Mouse (Mus musculus) limb, embryonic 15.5 days (tissue): Measurements from ENCODE around the gene Abcf2. TPM values are rescaled to one million over a fixed set of nuclear protein-coding genes. Genes with fewer than 3 reads are reported as not detected.

Experiments
- ATAC-seq: fragments of 200-750 bp; cut with Nextera tagmentation; 2 replicates; pipeline ENCODE4 v1.8.0; 2017; ENCODE audit warnings: low read depth, moderate TSS enrichment; ENCODE audit not compliant: insufficient number of reproducible peaks, low FRiP score, low TSS enrichment
- H3K27ac ChIP-seq: fragments of 300-500 bp; sonication (generic); 2 replicates; pipeline ENCODE4 v1.5.1; 2015; ENCODE audit warnings: moderate library complexity, mild to moderate bottlenecking, inconsistent platforms
- H3K27me3 ChIP-seq: fragments of 300-500 bp; sonication (generic); 2 replicates; pipeline ENCODE4 v1.6.1; 2015; ENCODE audit warnings: inconsistent platforms
- H3K36me3 ChIP-seq: fragments of 300-500 bp; sonication (generic); 2 replicates; pipeline ENCODE4 v1.6.1; 2015; ENCODE audit warnings: inconsistent platforms
- H3K4me1 ChIP-seq: fragments of 300-500 bp; sonication (generic); 2 replicates; pipeline ENCODE4 v1.6.1; 2015; ENCODE audit warnings: inconsistent platforms
- H3K4me2 ChIP-seq: fragments of 300-500 bp; sonication (generic); 2 replicates; pipeline ENCODE4 v1.6.1; 2015; ENCODE audit warnings: mild to moderate bottlenecking, inconsistent platforms
- H3K4me3 ChIP-seq: fragments of 300-500 bp; sonication (generic); 2 replicates; pipeline ENCODE4 v1.5.1; 2015; ENCODE audit warnings: mild to moderate bottlenecking, inconsistent platforms
- H3K9ac ChIP-seq: fragments of 300-500 bp; sonication (generic); 2 replicates; pipeline ENCODE4 v1.6.1; 2015; ENCODE audit warnings: inconsistent platforms
- H3K9me3 ChIP-seq: fragments of 300-500 bp; sonication (generic); 2 replicates; pipeline ENCODE4 v1.6.1; 2016; ENCODE audit warnings: inconsistent platforms
- WGBS: fragments of 180-500 bp; shearing (Covaris S2); methylation state at CpG from one replicate; pipeline ENCODE4 v1.1.7; 2015; 5-methylcytosine and 5-hydroxymethylcytosine counted together
- polyA plus RNA-seq: library from polyadenylated mRNA; unstranded; fragments of >200 nt; fragmentation: Nextera tagmentation; extraction: Ambion mirVana; gene quantifications from 2 replicates; pipeline ENCODE4 v1.2.1, GENCODE M21; 2015

Gene Abcf2
- polyA plus RNA-seq, 1 experiment from 2014 or later, result 97.2 TPM

GRCm38 (mm10) chr5:24601071-24601835 is 24.0 kb upstream of the Abcf2 start:
- H3K4me2 ChIP-seq, result peak overlapping the region; percentile 84

GRCm38 (mm10) chr5:24600236-24600635 is 23.0 kb upstream of the Abcf2 start:
- H3K4me1 ChIP-seq, result peaks cover 72% of the 10 kb centered on the region
- peak overlapping the region; percentile 100; the same call in 1 of the 2 replicates for H3K27ac ChIP-seq
- H3K4me3 ChIP-seq, result peak overlapping the region; percentile 71
- WGBS, result 62% methylated on average over 2 of the region's 2 CpGs
- ATAC-seq, result no peak
- H3K9me3 ChIP-seq, result no peaks in the 10 kb centered on the region
- H3K36me3 ChIP-seq, result peaks cover 10% of the 10 kb centered on the region
- H3K27me3 ChIP-seq, result no peaks in the 10 kb centered on the region
- peak overlapping the region; percentile 84 for H3K4me2 ChIP-seq
- H3K9ac ChIP-seq, result no peak overlapping the region

More at GRCm38 (mm10) chr5:24601071-24601835, 24.0 kb upstream of the Abcf2 start:
- Histone ChIP-seq H3K27ac (peak overlapping the region; percentile 100), H3K27me3 (no peaks in the 10 kb centered on the region), H3K9me3 (no peaks in the 10 kb centered on the region), H3K4me1 (peaks cover 80% of the 10 kb centered on the region), H3K4me3 (peak overlapping the region; percentile 71), H3K36me3 (no peaks in the 10 kb centered on the region), H3K9ac (peak overlapping the region; percentile 74)
- under 1% methylated on average over 33 of the region's 33 CpGs for WGBS
- ATAC-seq, result 0 out of 2 replicates have a peak, but pooled peaks have one; percentile 20

- Histone ChIP-seq H3K4me2 (peak overlapping the region; percentile 97), H3K4me1 (peaks cover 68% of the 10 kb centered on the region), H3K27me3 (no peaks in the 10 kb centered on the region), H3K36me3 (peaks cover 21% of the 10 kb centered on the region), H3K9ac (peak overlapping the region; percentile 52; the same call in 1 of the 2 replicates), H3K4me3 (peak overlapping the region; percentile 49), H3K9me3 (no peaks in the 10 kb centered on the region), H3K27ac (no peak overlapping the region)
- 14% methylated on average over 8 of the region's 8 CpGs for WGBS
- no peak for ATAC-seq
These were observed 21.9 kb upstream of the Abcf2 start for GRCm38 (mm10) chr5:24599137-24599536.

- Histone ChIP-seq H3K9ac (peak overlapping the region; percentile 52; the same call in 1 of the 2 replicates), H3K4me2 (peak overlapping the region; percentile 97), H3K27me3 (no peaks in the 10 kb centered on the region), H3K36me3 (peaks cover 26% of the 10 kb centered on the region), H3K27ac (0 out of 2 replicates have a peak overlapping the region, but pooled peaks have one; percentile 17), H3K4me3 (peak overlapping the region; percentile 49), H3K9me3 (no peaks in the 10 kb centered on the region), H3K4me1 (peaks cover 62% of the 10 kb centered on the region)
- WGBS, result under 1% methylated on average over 40 of the region's 41 CpGs
- ATAC-seq, result no peak
These were observed 21.3 kb upstream of the Abcf2 start for GRCm38 (mm10) chr5:24598570-24599006.

- WGBS, result 22% methylated on average over 15 of the region's 15 CpGs
- Histone ChIP-seq H3K27me3 (no peaks in the 10 kb centered on the region), H3K27ac (0 out of 2 replicates have a peak overlapping the region, but pooled peaks have one; percentile 17), H3K4me2 (peak overlapping the region; percentile 97), H3K4me3 (peak overlapping the region; percentile 49), H3K9ac (peak overlapping the region; percentile 52; the same call in 1 of the 2 replicates), H3K36me3 (peaks cover 32% of the 10 kb centered on the region), H3K9me3 (no peaks in the 10 kb centered on the region), H3K4me1 (peaks cover 57% of the 10 kb centered on the region)
- no peak for ATAC-seq
These were observed 20.8 kb upstream of the Abcf2 start for GRCm38 (mm10) chr5:24597901-24598569.

GRCm38 (mm10) chr5:24597221-24597728 is 20.0 kb upstream of the Abcf2 start:
- no peaks in the 10 kb centered on the region for H3K9me3 ChIP-seq
- 44% methylated on average over 2 of the region's 2 CpGs for WGBS
- no peak overlapping the region for H3K9ac ChIP-seq
- H3K36me3 ChIP-seq, result peaks cover 39% of the 10 kb centered on the region
- H3K27ac ChIP-seq, result peak overlapping the region; percentile 54
- H3K27me3 ChIP-seq, result no peaks in the 10 kb centered on the region
- H3K4me1 ChIP-seq, result peaks cover 55% of the 10 kb centered on the region
- peak overlapping the region; percentile 2; the same call in 1 of the 2 replicates for H3K4me2 ChIP-seq
- H3K4me3 ChIP-seq, result no peak overlapping the region
- no peak for ATAC-seq

- Histone ChIP-seq H3K4me1 (peaks cover 59% of the 10 kb centered on the region), H3K36me3 (peaks cover 46% of the 10 kb centered on the region), H3K27me3 (no peaks in the 10 kb centered on the region), H3K4me2 (peak overlapping the region; percentile 2; the same call in 1 of the 2 replicates), H3K4me3 (no peak overlapping the region), H3K27ac (peak overlapping the region; percentile 54), H3K9ac (no peak overlapping the region), H3K9me3 (no peaks in the 10 kb centered on the region)
- ATAC-seq, result no peak
- WGBS, result 21% methylated on average over 11 of the region's 11 CpGs
These were observed 19.4 kb upstream of the Abcf2 start for GRCm38 (mm10) chr5:24596519-24597171.

GRCm38 (mm10) chr5:24595786-24596380 is 18.6 kb upstream of the Abcf2 start:
- no peak overlapping the region for H3K9ac ChIP-seq
- no peak overlapping the region for H3K27ac ChIP-seq
- peaks cover 59% of the 10 kb centered on the region for H3K4me1 ChIP-seq
- WGBS, result 70% methylated on average over 14 of the region's 14 CpGs
- no peak overlapping the region for H3K4me2 ChIP-seq
- H3K4me3 ChIP-seq, result no peak overlapping the region
- H3K27me3 ChIP-seq, result no peaks in the 10 kb centered on the region
- peaks cover 53% of the 10 kb centered on the region for H3K36me3 ChIP-seq
- ATAC-seq, result no peak
- no peaks in the 10 kb centered on the region for H3K9me3 ChIP-seq

GRCm38 (mm10) chr5:24595261-24595660 is 18.0 kb upstream of the Abcf2 start:
- H3K27me3 ChIP-seq, result no peaks in the 10 kb centered on the region
- peaks cover 59% of the 10 kb centered on the region for H3K36me3 ChIP-seq
- WGBS, result 90% methylated on average over 5 of the region's 5 CpGs
- H3K27ac ChIP-seq, result no peak overlapping the region
- no peak overlapping the region for H3K4me2 ChIP-seq
- peaks cover 54% of the 10 kb centered on the region for H3K4me1 ChIP-seq
- H3K9me3 ChIP-seq, result no peaks in the 10 kb centered on the region
- ATAC-seq, result no peak
- H3K4me3 ChIP-seq, result no peak overlapping the region
- no peak overlapping the region for H3K9ac ChIP-seq

- Histone ChIP-seq H3K27me3 (no peaks in the 10 kb centered on the region), H3K9me3 (no peaks in the 10 kb centered on the region), H3K27ac (no peak overlapping the region), H3K9ac (no peak overlapping the region), H3K4me1 (peaks cover 51% of the 10 kb centered on the region), H3K36me3 (peaks cover 68% of the 10 kb centered on the region), H3K4me3 (no peak overlapping the region), H3K4me2 (no peak overlapping the region)
- WGBS, result 91% methylated on average over 5 of the region's 5 CpGs
- no peak for ATAC-seq
These were observed 17.1 kb upstream of the Abcf2 start for GRCm38 (mm10) chr5:24594346-24594745.

GRCm38 (mm10) chr5:24593928-24594327 is 16.7 kb upstream of the Abcf2 start:
- 66% methylated on average over 10 of the region's 10 CpGs for WGBS
- H3K4me1 ChIP-seq, result peaks cover 49% of the 10 kb centered on the region
- no peaks in the 10 kb centered on the region for H3K9me3 ChIP-seq
- H3K4me2 ChIP-seq, result no peak overlapping the region
- peaks cover 72% of the 10 kb centered on the region for H3K36me3 ChIP-seq
- H3K27ac ChIP-seq, result no peak overlapping the region
- H3K9ac ChIP-seq, result no peak overlapping the region
- H3K27me3 ChIP-seq, result no peaks in the 10 kb centered on the region
- no peak overlapping the region for H3K4me3 ChIP-seq
- no peak for ATAC-seq
